Comparison of ENCODE assay signal across 13 mouse cellular contexts in genomic region chr13:112315442-112315841, GRCm38 (mm10). TPM values are rescaled to one million over a fixed set of nuclear protein-coding genes. Genes with fewer than 3 reads are reported as not detected.
DNase-seq lines count a peak whose midpoint lies in the region; ATAC-seq lines count a peak whose summit lies in the region.
"Had no signal": no experiment of that assay in that cellular context is flagged by ENCODE, and none has a peak within 500 bp of the region (broad histone marks: within the 10 kb centered on the region; RNA-seq: fewer than 3 reads in every experiment).

No protein-coding gene starts in this region.

- H3K4me2 ChIP-seq in neural tube, embryonic 14.5 days (ENCODE audit: low read depth, low read length): no peak overlapping the region
- H3K4me2 ChIP-seq in hindbrain, embryonic 16.5 days (ENCODE audit: low read length): no peak overlapping the region

- no peaks in the 10 kb centered on the region for H3K9me3 ChIP-seq in neural tube, embryonic 14.5 days (ENCODE audit: control insufficient read depth, low read length)
- no peaks in the 10 kb centered on the region for H3K9me3 ChIP-seq in hindbrain, embryonic 16.5 days (ENCODE audit: control insufficient read depth, low read length)

- no peak overlapping the region for H3K4me3 ChIP-seq in neural tube, embryonic 14.5 days (ENCODE audit: low read depth, low read length)
- no peak overlapping the region for H3K4me3 ChIP-seq in hindbrain, embryonic 16.5 days (ENCODE audit: low read length)

- WGBS in neural tube, embryonic 14.5 days: 8% methylated on average over 3 of the region's 3 CpGs
- 5% methylated on average over 3 of the region's 3 CpGs for WGBS in hindbrain, embryonic 16.5 days

- H3K36me3 ChIP-seq in neural tube, embryonic 14.5 days (ENCODE audit: control insufficient read depth, insufficient read depth, low read length): no peaks in the 10 kb centered on the region
- H3K36me3 ChIP-seq in hindbrain, embryonic 16.5 days (ENCODE audit: control insufficient read depth, insufficient read depth, low read length): 0 out of 2 replicates have a peak, but pooled peaks cover 2% of the 10 kb centered on the region

- no peaks in the 10 kb centered on the region for H3K4me1 ChIP-seq in neural tube, embryonic 14.5 days (ENCODE audit: control insufficient read depth, insufficient read depth, low read length)
- H3K4me1 ChIP-seq in hindbrain, embryonic 16.5 days (ENCODE audit: control insufficient read depth, insufficient read depth, low read depth, low read length): no peaks in the 10 kb centered on the region

- no peaks in the 10 kb centered on the region for H3K27me3 ChIP-seq in neural tube, embryonic 14.5 days (ENCODE audit: control insufficient read depth, insufficient read depth, low read length)
- H3K27me3 ChIP-seq in hindbrain, embryonic 16.5 days (replicated peaks; ENCODE audit: control insufficient read depth, insufficient read depth, low read length): no peaks in the 10 kb centered on the region

- no peak overlapping the region for H3K9ac ChIP-seq in neural tube, embryonic 14.5 days (replicated peaks; ENCODE audit: low read depth, low read length)
- H3K9ac ChIP-seq in hindbrain, embryonic 16.5 days (ENCODE audit: low read depth, low read length): no peak overlapping the region

- peak; percentile 68 for ATAC-seq in neural tube, embryonic 14.5 days (ENCODE audit: low read depth)
- peak; percentile 79 for ATAC-seq in hindbrain, embryonic 16.5 days
- ATAC-seq in megakaryocyte-erythroid progenitor cell, adult 5-6 weeks (replicated peaks; ENCODE audit: low FRiP score, low TSS enrichment, poor library complexity, severe bottlenecking): no peak

- DNase-seq in cerebellum, postnatal 14 days: peak; percentile 10 to 16
- DNase-seq in cerebellum, adult 9-10 months: no peak
- no peak for DNase-seq in neural tube, embryonic 10.5 days (ENCODE audit: extremely low spot score, low spot score)
- no peak for DNase-seq in heart, postnatal 4 days
- no peak for DNase-seq in yolk sac, embryonic 10.5 days (ENCODE audit: low spot score)
- DNase-seq: heart, adult 18-20 months; heart, postnatal 14 days; kidney, adult 8-10 months; liver; thymus, adult 18-20 months had no signal

- no peak overlapping the region for H3K27ac ChIP-seq in neural tube, embryonic 14.5 days (ENCODE audit: low read depth, low read length)
- no peak overlapping the region for H3K27ac ChIP-seq in hindbrain, embryonic 16.5 days (ENCODE audit: low read depth, low read length)

RNA-seq across cellular contexts. Expression of gene Ankrd55, which starts 27.2 kb away (rescaled TPM):
- polyA plus RNA-seq in neural tube, embryonic 14.5 days (2014; fragmentation: Nextera tagmentation; extraction: Ambion mirVana): 8.8 and 15.1 TPM in 2 replicates
- polyA plus RNA-seq in hindbrain, embryonic 16.5 days (2015; fragmentation: Nextera tagmentation; extraction: Ambion mirVana): 9.9 and 12.6 TPM in 2 replicates
- total RNA-seq in heart, postnatal 4 days (2021): not detected
- total RNA-seq in megakaryocyte-erythroid progenitor cell, adult 5-6 weeks (2014; fragmentation: Nextera tagmentation): not detected in 2 replicates
- total RNA-seq in megakaryocyte-erythroid progenitor cell, adult 5-6 weeks (2017): not detected in 2 replicates

Comparison
In these comparisons a context has a peak if more than half of its experiments do, and no peak if none do; other contexts are left out.
1. DNase-seq: peak in cerebellum, postnatal 14 days (2 of 2); none in cerebellum, adult 9-10 months (single experiment), neural tube, embryonic 10.5 days (single experiment), heart, postnatal 4 days (single experiment) and yolk sac, embryonic 10.5 days (single experiment).